Mouse (Mus musculus) CD4-positive, CD25-positive, alpha-beta regulatory T cell, adult 9 weeks (primary cell): ENCODE data around the gene Sbno1. TPM values are rescaled to one million over a fixed set of nuclear protein-coding genes. Genes with fewer than 3 reads are reported as not detected.

Source experiments
- polyA plus RNA-seq: library from polyadenylated mRNA; unstranded; fragments of 100-300 nt; shearing (Covaris generic); gene quantifications from one replicate; pipeline ENCODE4 v1.2.1, GENCODE M21; 2017

The Sbno1 gene
- polyA plus RNA-seq = 129 TPM

DNA sequence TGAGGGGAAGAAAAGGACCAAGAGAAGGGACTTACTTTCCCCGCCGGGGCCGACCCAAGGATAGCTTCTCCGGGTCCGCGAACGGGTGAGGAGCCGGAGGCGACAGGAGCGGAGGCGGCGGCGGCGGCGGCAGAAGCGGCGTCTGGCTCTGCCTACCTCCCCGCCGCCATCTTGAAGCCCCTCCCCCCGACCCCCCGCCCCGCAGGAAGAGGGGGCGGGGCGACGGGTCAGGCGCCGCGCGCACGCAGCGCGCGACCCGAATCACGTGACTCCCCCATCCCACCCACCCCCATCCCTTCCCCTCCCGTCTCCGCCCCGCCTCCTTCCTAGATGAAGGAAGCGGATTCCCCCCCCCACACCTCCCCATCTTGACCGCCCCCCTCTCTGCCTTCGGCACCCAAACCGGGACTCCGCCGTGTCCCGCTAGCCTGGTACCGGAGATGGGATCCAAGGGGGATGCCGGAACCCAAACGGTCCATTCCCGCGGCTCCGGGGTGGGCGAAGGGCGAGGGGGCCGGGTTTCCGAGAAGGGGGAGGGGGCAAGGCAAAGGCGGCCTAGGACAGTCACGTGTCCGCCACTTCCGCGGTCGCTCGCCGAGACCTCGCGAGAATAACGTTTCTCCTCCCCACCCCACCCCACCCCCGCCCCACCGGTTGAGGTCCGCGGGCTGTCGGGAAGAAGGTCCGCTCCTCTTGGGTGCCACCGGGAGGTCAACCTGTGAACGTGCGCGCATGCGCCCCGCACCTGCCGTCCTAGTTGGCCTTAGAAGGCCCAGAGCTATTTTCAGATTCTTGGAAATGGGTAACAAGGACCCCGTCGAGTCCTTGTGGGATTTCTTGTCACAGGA is at the start of gene Sbno1:
TSS of gene Sbno1 (minus strand) at position 590 of the 848 bp plus-strand sequence.

DNA sequence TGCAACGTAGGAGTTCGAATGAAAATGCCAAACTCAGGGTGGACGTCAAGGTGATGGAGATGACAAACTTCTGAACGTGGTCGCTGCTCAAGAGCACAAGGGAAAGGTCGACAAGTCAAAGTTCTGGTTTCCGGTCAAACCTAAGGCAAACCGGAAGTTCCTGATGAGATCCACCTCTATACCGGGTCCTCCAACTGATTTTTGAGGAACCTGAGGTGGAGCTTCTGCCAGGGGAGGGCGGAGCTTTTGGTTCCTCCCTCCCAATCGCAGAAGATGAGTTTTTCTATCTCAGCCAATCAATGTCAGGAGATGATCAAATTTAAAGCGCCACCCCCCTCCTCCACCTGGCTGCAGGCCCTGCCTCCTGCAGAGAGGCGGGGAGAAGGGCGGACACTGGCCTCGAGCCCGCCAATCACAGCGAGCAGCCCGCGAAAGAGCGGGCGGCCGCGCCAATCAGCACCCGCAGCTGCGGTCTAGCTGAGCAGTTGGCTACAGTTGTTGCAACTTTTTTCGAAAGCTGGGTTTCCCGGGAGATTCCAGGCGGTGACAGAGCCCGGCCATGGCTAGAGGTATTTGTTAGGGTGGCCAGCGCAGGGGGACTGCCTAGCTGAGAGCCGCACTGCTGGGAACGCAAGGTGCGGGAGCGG is 13.8 kb upstream of the Sbno1 start, which contains the start of gene Kmt5a:
TSS of gene Kmt5a (plus strand) at position 484 of the 647 bp plus-strand sequence.

DNA sequence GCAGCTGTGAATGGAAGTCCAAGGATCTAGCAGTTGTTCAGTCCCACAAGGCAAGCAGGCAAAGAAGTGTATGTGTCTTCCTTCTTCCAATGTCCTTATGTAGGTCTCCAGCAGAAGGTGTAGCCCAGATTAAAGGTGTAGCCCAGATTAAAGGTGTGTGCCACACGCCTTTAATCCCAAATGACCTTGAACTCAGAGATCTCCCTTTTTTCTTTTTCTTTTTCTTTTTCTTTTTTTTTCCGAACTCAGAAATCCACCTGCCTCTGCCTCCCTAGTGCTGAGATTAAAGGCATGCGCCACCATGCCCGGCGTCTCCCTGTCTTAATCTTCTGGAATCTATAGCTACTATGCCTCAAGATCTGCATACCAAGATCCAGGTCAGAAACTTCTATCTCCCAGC is 62.8 kb downstream of the Sbno1 start, which contains the start of gene Cdk2ap1:
TSS of gene Cdk2ap1 (minus strand) at position 101 of the 400 bp plus-strand sequence.

DNA sequence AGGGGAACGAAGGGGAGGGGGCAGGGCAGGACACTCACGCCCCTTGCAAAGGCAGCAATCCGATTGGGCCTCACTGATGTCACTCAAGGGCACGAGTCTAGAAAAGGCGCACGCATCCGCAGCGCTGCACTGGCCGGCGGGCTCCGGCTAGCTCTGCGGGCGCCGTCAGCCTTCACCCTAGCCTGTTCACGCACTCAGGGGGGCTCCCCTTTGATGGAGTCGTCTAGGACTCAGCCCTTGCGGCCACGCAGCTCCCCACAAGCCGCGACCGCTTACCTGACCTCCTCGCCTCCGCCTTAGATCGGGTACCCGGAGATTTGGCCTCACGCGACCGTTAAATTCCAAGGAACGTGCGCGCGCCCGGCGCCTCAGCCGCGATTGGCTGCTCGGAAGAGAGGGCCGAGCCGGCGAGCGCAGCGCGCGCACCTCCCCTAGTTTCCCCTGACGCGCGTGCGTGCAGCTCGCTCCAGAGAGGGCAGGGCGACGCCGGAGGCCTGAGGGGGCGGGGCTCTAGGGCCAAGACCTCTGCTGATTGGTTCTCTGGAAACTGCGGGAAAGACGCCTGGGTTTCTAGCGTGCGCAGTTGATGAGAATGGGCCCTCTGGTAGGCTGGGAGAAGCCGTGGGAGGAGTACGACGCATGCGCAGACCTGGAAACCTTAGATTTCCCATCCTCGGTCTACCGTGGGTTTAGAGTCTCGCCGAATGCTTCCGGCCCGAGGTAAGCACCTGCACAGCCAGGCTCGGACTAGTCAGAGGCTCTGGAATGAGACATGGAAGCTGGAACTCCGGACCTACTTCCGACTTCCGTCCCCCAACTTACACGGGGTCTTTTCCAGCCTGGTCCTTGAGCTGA is 98.1 kb downstream of the Sbno1 start, which contains the start of the genes Mphosph9 and 2810006K23Rik:
TSS of gene Mphosph9 (minus strand) at position 463 of the 855 bp plus-strand sequence.
TSS of gene 2810006K23Rik (plus strand) at position 580 of the 855 bp plus-strand sequence.

Other genes starting within 250 kb of the Sbno1 start
- 10.2 TPM for gene Pitpnm2, start 176.2 kb downstream of the Sbno1 start, polyA plus RNA-seq
- 26.7 TPM for gene Mphosph9, start 98.0 kb downstream of the Sbno1 start, polyA plus RNA-seq
- 13.4 TPM for gene 2810006K23Rik, start 97.9 kb downstream of the Sbno1 start, polyA plus RNA-seq
- gene Cdk2ap1, start 62.9 kb downstream of the Sbno1 start, polyA plus RNA-seq = 6.0 TPM
- gene Kmt5a, start 13.9 kb upstream of the Sbno1 start, polyA plus RNA-seq = 8.8 TPM
- 91.0 TPM for gene Rilpl2, start 52.4 kb upstream of the Sbno1 start, polyA plus RNA-seq
- 8.6 TPM for gene Snrnp35, start 57.1 kb upstream of the Sbno1 start, polyA plus RNA-seq
- 2.1 TPM for gene Rilpl1, start 105.4 kb upstream of the Sbno1 start, polyA plus RNA-seq
- gene Tmed2, start 114.7 kb upstream of the Sbno1 start, polyA plus RNA-seq = 36.0 TPM
- gene Ddx55, start 126.9 kb upstream of the Sbno1 start, polyA plus RNA-seq = 30.8 TPM
- 51.6 TPM for gene Eif2b1, start 153.1 kb upstream of the Sbno1 start, polyA plus RNA-seq
- 56.4 TPM for gene Gtf2h3, start 153.1 kb upstream of the Sbno1 start, polyA plus RNA-seq
- gene Atp6v0a2, start 202.6 kb upstream of the Sbno1 start, polyA plus RNA-seq = 51.7 TPM